Mouse (Mus musculus) midbrain, embryonic 13.5 days (tissue): ENCODE results near the gene Cnnm3. TPM values are rescaled to one million over a fixed set of nuclear protein-coding genes. Genes with fewer than 3 reads are reported as not detected.

Source experiments
- ATAC-seq: fragments of 200-750 bp; cut with Nextera tagmentation; 2 replicates; pipeline ENCODE4 v1.8.0; 2017; ENCODE audit warnings: mild to moderate bottlenecking, moderate TSS enrichment, moderate library complexity
- H3K27ac ChIP-seq: fragments of 300-500 bp; sonication (generic); 2 replicates; pipeline ENCODE4 v1.5.1; 2015; ENCODE audit warnings: inconsistent platforms, mild to moderate bottlenecking, moderate library complexity
- H3K27me3 ChIP-seq: fragments of 300-500 bp; sonication (generic); 2 replicates; pipeline ENCODE4 v1.6.1; 2015; ENCODE audit warnings: mild to moderate bottlenecking, inconsistent platforms
- H3K36me3 ChIP-seq: fragments of 300-500 bp; sonication (generic); 2 replicates; pipeline ENCODE4 v1.6.1; 2015; ENCODE audit warnings: mild to moderate bottlenecking, inconsistent platforms
- H3K4me1 ChIP-seq: fragments of 300-500 bp; sonication (generic); replicated peaks from 2 replicates; pipeline ENCODE4 v1.6.1; 2015; ENCODE audit warnings: inconsistent platforms
- H3K4me2 ChIP-seq: fragments of 300-500 bp; sonication (generic); replicated peaks from 2 replicates; pipeline ENCODE4 v1.6.1; 2015; ENCODE audit warnings: moderate library complexity, mild to moderate bottlenecking, inconsistent platforms
- H3K4me3 ChIP-seq: fragments of 300-500 bp; sonication (generic); replicated peaks from 2 replicates; pipeline ENCODE4 v1.5.1; 2015; ENCODE audit warnings: mild to moderate bottlenecking, inconsistent platforms
- H3K9ac ChIP-seq: fragments of 300-500 bp; sonication (generic); replicated peaks from 2 replicates; pipeline ENCODE4 v1.6.1; 2015; ENCODE audit warnings: mild to moderate bottlenecking, inconsistent platforms
- H3K9me3 ChIP-seq: fragments of 300-500 bp; sonication (generic); 2 replicates; pipeline ENCODE4 v1.6.1; 2016; ENCODE audit warnings: mild to moderate bottlenecking, inconsistent platforms
- WGBS: fragments of 180-500 bp; shearing (Covaris S2); methylation state at CpG from one replicate; pipeline ENCODE4 v1.1.7; 2015; 5-methylcytosine and 5-hydroxymethylcytosine counted together
- microRNA-seq: library from miRNA; unstranded; fragments of <30 nt; microRNA quantifications from one replicate; pipeline ENCODE4, GENCODE M21; 2016
- polyA plus RNA-seq: library from polyadenylated mRNA; unstranded; fragments of >200 nt; fragmentation: Nextera tagmentation; extraction: Ambion mirVana; gene quantifications from 2 replicates; pipeline ENCODE4 v1.2.1, GENCODE M21; 2015

The Cnnm3 gene
- polyA plus RNA-seq, 1 experiment from 2014 or later: 4.8 TPM

DNA sequence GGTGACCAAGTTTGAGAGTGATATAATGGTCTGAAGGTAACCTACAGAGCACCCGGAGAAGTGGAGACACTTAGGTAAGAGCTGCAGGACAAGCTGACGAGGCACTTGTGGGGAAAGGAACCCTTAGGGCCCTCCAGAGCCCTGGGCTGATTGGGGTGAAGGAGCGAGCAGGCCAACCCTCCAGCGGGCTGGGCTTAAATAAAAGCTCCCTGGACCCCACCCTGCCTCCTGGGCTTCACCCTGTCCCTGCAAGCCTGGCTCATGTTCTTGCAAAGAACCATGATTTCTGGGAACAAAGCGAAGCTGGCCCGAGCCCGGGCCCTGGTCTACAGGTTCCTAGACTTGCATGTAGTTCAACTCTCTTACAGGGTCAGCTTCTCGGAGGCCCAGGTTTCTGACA is 61.9 kb downstream of the Cnnm3 start:
- Histone ChIP-seq H3K27ac (no peak overlapping the region), H3K9me3 (no peaks in the 10 kb centered on the region), H3K4me2 (no peak overlapping the region), H3K9ac (no peak overlapping the region), H3K27me3 (peaks cover 13% of the 10 kb centered on the region; the same call in 1 of the 2 replicates), H3K36me3 (no peaks in the 10 kb centered on the region), H3K4me3 (no peak overlapping the region), H3K4me1 (peaks cover 19% of the 10 kb centered on the region)
- WGBS: 81% methylated on average over 8 of the region's 8 CpGs
- no peak for ATAC-seq

GRCm38 (mm10) chr1:36574196-36574955 is 62.7 kb downstream of the Cnnm3 start:
- peaks cover 13% of the 10 kb centered on the region; the same call in 1 of the 2 replicates for H3K27me3 ChIP-seq
- peaks cover 20% of the 10 kb centered on the region for H3K4me1 ChIP-seq
- H3K4me3 ChIP-seq: no peak overlapping the region
- no peak overlapping the region for H3K9ac ChIP-seq
- H3K4me2 ChIP-seq: no peak overlapping the region
- no peaks in the 10 kb centered on the region for H3K9me3 ChIP-seq
- WGBS: 89% methylated on average over 5 of the region's 5 CpGs
- ATAC-seq: no peak
- H3K36me3 ChIP-seq: no peaks in the 10 kb centered on the region
- H3K27ac ChIP-seq: no peak overlapping the region

- no peak overlapping the region for H3K4me3 ChIP-seq
- no peak overlapping the region for H3K4me2 ChIP-seq
- H3K9me3 ChIP-seq: no peaks in the 10 kb centered on the region
- no peaks in the 10 kb centered on the region for H3K36me3 ChIP-seq
- H3K4me1 ChIP-seq: peaks cover 30% of the 10 kb centered on the region
- 64% methylated on average over 6 of the region's 6 CpGs for WGBS
- no peak for ATAC-seq
- H3K27ac ChIP-seq: no peak overlapping the region
- H3K9ac ChIP-seq: no peak overlapping the region
- H3K27me3 ChIP-seq: peaks cover 13% of the 10 kb centered on the region; the same call in 1 of the 2 replicates
Measured at GRCm38 (mm10) chr1:36575347-36575746, 63.7 kb downstream of the Cnnm3 start.

- Histone ChIP-seq H3K9ac (no peak overlapping the region), H3K27me3 (peaks cover 13% of the 10 kb centered on the region; the same call in 1 of the 2 replicates), H3K9me3 (no peaks in the 10 kb centered on the region), H3K27ac (no peak overlapping the region), H3K4me1 (peaks cover 41% of the 10 kb centered on the region), H3K4me3 (no peak overlapping the region), H3K4me2 (no peak overlapping the region), H3K36me3 (no peaks in the 10 kb centered on the region)
- no peak for ATAC-seq
- WGBS: 82% methylated on average over 6 of the region's 6 CpGs
Measured at GRCm38 (mm10) chr1:36576991-36577675, 65.5 kb downstream of the Cnnm3 start.

Small RNA genes within 50 kb of the gene (microRNA-seq; reads per million reads assigned to microRNA genes)
- gene Gm47280: not detected

Other genes starting within 250 kb of the Cnnm3 start
- gene Neurl3, start 237.2 kb upstream of the Cnnm3 start, polyA plus RNA-seq: 0.67 and 0.85 TPM in 2 replicates
- gene Arid5a, start 204.1 kb upstream of the Cnnm3 start, polyA plus RNA-seq: 2.3 and 2.4 TPM in 2 replicates
- 40.6 and 41.9 TPM in 2 replicates for gene Kansl3, start 142.7 kb upstream of the Cnnm3 start, polyA plus RNA-seq
- gene Fer1l5, start 139.6 kb upstream of the Cnnm3 start, polyA plus RNA-seq: 1.9 and 2.5 TPM in 2 replicates
- gene Lman2l, start 66.6 kb upstream of the Cnnm3 start, polyA plus RNA-seq: 66.8 and 72.1 TPM in 2 replicates
- 8.8 and 10.0 TPM in 2 replicates for gene Cnnm4, start 40.2 kb upstream of the Cnnm3 start, polyA plus RNA-seq
- gene Ankrd23, start 25.0 kb downstream of the Cnnm3 start, polyA plus RNA-seq: 16.1 and 19.0 TPM in 2 replicates
- gene Gm42417, start 27.6 kb downstream of the Cnnm3 start, polyA plus RNA-seq: not detected in 2 replicates
- gene Ankrd39, start 35.6 kb downstream of the Cnnm3 start, polyA plus RNA-seq: 22.1 and 22.3 TPM in 2 replicates
- gene Sema4c, start 46.5 kb downstream of the Cnnm3 start, polyA plus RNA-seq: 33.4 and 35.4 TPM in 2 replicates
- not detected in 2 replicates for gene Fam178b, start 171.3 kb downstream of the Cnnm3 start, polyA plus RNA-seq
- gene Cox5b, start 179.6 kb downstream of the Cnnm3 start, polyA plus RNA-seq: 576 and 579 TPM in 2 replicates
- gene 4933424G06Rik, start 198.3 kb downstream of the Cnnm3 start, polyA plus RNA-seq: 0.24 and 0.36 TPM in 2 replicates
- 97.5 and 102 TPM in 2 replicates for gene Actr1b, start 202.6 kb downstream of the Cnnm3 start, polyA plus RNA-seq
- gene Zap70, start 249.9 kb downstream of the Cnnm3 start, polyA plus RNA-seq: 0.65 and 1.1 TPM in 2 replicates